Mouse (Mus musculus) embryonic facial prominence, embryonic 10.5 days (tissue): ENCODE data around the gene Wdr43. TPM values are rescaled to one million over a fixed set of nuclear protein-coding genes. Genes with fewer than 3 reads are reported as not detected.

Experiments used
- DNase-seq: peaks from one replicate; pipeline ENCODE4 v3.0.0-alpha.2; 2017; ENCODE audit warnings: low spot score
- H3K27ac ChIP-seq: fragments of 300-500 bp; sonication (generic); replicated peaks from 2 replicates; pipeline ENCODE4 v1.5.1; 2016; ENCODE audit warnings: mild to moderate bottlenecking
- H3K27me3 ChIP-seq: fragments of 300-500 bp; sonication (generic); replicated peaks from 2 replicates; pipeline ENCODE4 v1.6.1; 2016; ENCODE audit warnings: low read depth, mild to moderate bottlenecking; ENCODE audit not compliant: poor library complexity, severe bottlenecking
- H3K36me3 ChIP-seq: fragments of 300-500 bp; sonication (generic); replicated peaks from 2 replicates; pipeline ENCODE4 v1.6.1; 2016; ENCODE audit warnings: mild to moderate bottlenecking, moderate library complexity
- H3K4me1 ChIP-seq: fragments of 300-500 bp; sonication (generic); 2 replicates; pipeline ENCODE4 v1.6.1; 2016
- H3K4me3 ChIP-seq: fragments of 300-500 bp; sonication (generic); 2 replicates; pipeline ENCODE4 v1.5.1; 2016; ENCODE audit warnings: mild to moderate bottlenecking, moderate library complexity
- H3K9me3 ChIP-seq: fragments of 300-500 bp; sonication (generic); 2 replicates; pipeline ENCODE4 v1.6.1; 2016; ENCODE audit warnings: mild to moderate bottlenecking
- WGBS: fragments of 180-500 bp; shearing (Covaris S2); methylation state at CpG from one replicate; pipeline ENCODE4 v1.1.7; 2016; 5-methylcytosine and 5-hydroxymethylcytosine counted together
- polyA plus RNA-seq: library from polyadenylated mRNA; unstranded; fragments of >200 nt; fragmentation: Nextera tagmentation; extraction: Ambion mirVana; gene quantifications from 2 replicates; pipeline ENCODE4 v1.2.1, GENCODE M21; 2016

The Wdr43 gene
- polyA plus RNA-seq: 111 and 117 TPM in 2 replicates

DNA sequence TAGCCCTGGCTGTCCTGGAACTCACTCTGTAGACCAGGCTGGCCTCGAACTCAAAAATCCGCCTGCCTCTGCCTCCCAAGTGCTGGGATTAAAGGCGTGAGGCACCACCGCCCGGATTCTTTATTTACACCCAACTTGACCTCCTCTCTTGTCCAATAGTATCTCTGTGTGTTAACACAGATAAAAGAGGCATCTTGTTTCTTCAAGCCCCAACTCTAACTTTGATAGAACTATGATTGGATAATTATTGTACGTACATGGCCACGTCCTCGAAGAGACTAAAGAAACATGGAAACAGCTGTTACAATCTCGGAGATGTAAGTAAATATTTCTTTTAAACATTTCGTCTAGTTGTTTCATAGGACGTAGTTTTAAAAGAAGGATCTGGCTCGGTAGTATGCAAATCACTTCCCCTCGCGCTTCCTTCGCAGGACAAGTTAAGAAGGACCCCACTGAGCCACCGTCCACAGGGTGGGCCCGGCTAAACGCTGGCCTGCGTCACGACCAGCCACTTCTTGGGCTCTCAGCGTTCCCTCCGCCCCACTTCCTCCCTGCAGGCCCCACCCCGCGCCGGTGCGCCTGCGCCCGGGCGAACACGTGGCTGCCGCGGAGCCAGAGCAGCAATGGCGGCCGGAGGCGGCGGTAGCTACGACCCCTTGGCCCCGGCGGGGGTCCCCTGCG, at the start of gene Wdr43:
Gene Wdr43 (plus strand): TSS at position 258 of the 681 bp plus-strand sequence.
- Histone ChIP-seq H3K27ac (peak within 1 kb of the TSS; percentile 93), H3K9me3 (no peaks in the 10 kb centered on the region), H3K4me1 (peaks cover 28% of the 10 kb centered on the region), H3K27me3 (no peaks in the 10 kb centered on the region), H3K4me3 (peak within 1 kb of the TSS; percentile 99), H3K36me3 (peaks cover 27% of the 10 kb centered on the region)
- WGBS: 5% methylated on average over 40 of the region's 40 CpGs
- peak; percentile 98 for DNase-seq

DNA sequence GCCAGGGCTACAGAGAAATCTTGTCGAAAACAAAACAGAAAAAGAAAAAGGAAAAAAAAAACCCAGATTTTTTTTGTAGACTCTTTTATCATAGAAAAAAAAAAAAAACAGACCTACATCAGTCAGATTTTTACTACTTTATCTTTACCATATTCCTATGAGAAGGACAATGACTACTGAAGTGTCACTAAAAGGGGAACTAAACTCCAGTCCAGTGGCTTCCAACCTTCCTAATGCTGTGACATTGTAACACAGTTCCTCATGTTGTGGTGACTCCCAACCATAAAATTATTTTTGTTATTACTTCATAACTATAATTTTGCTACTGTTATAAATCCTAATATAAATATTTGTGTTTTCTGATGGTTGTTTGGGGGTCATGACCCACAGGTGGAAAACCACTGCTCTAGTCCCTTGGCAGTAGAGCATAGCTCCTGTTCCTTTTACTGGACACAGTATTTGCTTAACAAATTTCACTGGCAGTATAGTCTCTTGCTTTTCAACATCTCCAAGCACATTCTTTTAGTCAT, 36.5 kb upstream of the Wdr43 start:
- Histone ChIP-seq H3K27me3 (no peaks in the 10 kb centered on the region), H3K4me1 (no peaks in the 10 kb centered on the region), H3K4me3 (no peak overlapping the region), H3K9me3 (no peaks in the 10 kb centered on the region), H3K36me3 (no peaks in the 10 kb centered on the region), H3K27ac (no peak overlapping the region)
- DNase-seq: no peak
- 83% methylated on average over 1 of the region's 1 CpGs for WGBS

DNA sequence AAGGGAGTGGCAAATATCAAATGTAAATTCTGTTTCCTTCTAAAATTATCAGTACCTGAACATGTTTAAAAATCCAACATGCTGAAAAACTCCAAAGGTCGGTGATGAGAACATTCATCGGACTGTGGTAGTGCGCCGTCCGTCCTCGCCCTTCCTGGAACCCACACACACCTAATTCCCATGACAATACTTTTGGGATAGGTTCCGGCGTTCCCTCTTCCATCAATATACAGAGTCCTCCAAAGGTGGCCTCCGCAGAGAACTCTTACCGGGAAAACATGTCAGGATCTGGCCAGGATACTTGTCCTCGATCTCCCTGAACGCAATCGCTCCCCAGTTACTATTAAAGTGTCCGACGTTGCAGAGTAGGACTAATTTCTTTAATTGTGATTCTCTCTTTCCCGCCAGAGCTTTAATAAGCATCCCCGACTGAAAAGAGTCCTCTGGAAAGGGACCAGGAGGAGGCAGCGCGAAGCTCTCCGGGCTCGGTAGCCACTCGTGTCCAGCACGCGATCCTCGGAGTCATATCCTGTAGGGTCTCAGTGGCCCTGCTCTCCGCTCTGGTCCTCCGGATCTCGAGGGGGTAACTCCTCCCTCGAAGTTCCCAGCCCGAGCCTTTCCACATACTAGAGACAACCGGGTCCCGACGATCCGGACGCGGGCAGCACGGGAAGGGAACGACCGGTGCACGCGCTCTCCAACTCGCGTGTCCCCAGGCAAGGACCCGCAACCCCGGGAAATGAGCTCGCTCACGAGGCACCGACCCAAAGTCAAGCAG, 17.6 kb upstream of the Wdr43 start:
- H3K36me3 ChIP-seq: peaks cover under 1% of the 10 kb centered on the region
- no peaks in the 10 kb centered on the region for H3K9me3 ChIP-seq
- WGBS: under 1% methylated on average over 48 of the region's 48 CpGs
- peaks cover 36% of the 10 kb centered on the region for H3K4me1 ChIP-seq
- DNase-seq: peak; percentile 11
- peaks cover 9% of the 10 kb centered on the region; the same call in 1 of the 2 replicates for H3K27me3 ChIP-seq
- H3K4me3 ChIP-seq: peak overlapping the region; percentile 70
- H3K27ac ChIP-seq: peak overlapping the region; percentile 82

DNA sequence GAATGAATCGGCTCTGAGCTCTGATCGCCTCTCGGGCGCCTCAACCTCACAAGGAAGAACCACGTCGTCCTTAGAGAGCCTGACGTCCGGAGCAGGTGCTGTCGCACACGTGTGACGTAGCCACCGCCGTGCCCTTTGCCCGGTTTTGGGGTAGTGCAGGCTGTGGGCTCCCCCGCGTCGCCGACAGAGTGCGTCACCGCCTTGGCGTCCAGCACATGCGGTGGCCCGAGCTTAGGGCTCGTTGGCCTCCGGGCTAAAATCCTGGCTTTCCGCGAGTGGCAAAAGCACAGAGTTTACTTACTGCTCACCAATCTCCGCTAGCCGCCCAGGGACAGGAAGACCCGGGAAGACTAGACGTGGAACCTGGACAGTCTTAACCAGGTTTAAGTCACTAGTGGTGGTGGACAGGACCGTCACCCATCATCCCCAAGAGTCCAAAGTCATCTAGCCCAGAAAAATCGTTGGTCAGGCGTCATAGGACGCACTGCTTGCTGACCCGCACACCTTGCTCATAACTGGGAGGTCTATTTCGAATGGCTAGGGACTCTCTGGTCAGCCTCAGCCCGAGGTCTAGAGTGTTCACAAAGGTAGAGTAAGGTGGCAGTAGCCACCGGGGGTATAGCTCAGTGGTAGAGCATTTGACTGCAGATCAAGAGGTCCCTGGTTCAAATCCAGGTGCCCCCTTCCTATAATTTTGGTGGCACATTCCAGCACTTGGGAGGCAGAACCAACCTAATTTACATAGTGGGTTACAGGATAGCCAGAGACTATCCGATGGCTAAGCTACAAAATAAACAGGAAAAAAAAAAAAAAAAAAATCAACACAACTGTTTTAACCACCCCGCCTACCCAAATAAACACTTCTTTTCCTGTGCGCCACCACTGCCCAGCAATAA, 16.8 kb upstream of the Wdr43 start:
- 5% methylated on average over 42 of the region's 42 CpGs for WGBS
- Histone ChIP-seq H3K27ac (peak overlapping the region; percentile 82), H3K4me1 (peaks cover 36% of the 10 kb centered on the region), H3K36me3 (no peaks in the 10 kb centered on the region), H3K4me3 (peak overlapping the region; percentile 70), H3K9me3 (no peaks in the 10 kb centered on the region), H3K27me3 (peaks cover 9% of the 10 kb centered on the region; the same call in 1 of the 2 replicates)
- peak; percentile 95 for DNase-seq

DNA sequence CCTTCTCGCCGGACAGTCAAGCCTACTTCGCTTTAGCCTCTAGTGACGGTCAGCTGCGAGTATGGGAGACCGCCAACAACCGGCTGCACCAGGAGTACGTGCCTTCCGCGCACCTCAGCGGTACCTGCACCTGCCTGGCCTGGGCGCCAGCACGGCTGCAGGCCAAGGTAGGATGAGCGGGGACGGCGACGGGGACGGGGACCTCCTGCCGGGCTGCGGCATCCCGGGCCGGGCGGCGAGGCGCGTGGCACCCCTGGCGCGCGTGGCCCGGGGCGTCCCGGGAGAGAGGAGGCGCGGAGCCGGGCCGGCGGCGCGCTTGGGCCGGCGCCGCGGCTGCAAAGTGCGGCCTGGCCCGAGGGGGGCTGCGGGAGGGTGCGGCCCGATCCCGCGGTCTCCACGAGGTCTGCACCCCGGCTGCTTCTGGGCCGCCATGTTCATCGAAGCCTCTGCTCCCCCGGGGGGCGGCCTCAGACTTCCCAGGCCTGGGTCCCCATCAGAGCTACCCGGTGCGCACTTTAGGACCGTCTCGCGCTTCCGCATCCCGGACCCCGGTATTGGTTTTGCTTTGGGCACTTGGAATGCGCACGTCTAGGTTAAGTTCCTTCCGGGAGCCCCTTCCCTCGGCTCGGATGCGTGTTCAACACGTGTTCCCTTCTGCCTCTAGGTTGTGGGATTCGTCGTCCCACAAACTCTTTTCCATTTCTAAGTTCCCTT, 781 bp downstream of the Wdr43 start:
- DNase-seq: peak; percentile 54
- H3K27ac ChIP-seq: peak overlapping the region; percentile 93

DNA sequence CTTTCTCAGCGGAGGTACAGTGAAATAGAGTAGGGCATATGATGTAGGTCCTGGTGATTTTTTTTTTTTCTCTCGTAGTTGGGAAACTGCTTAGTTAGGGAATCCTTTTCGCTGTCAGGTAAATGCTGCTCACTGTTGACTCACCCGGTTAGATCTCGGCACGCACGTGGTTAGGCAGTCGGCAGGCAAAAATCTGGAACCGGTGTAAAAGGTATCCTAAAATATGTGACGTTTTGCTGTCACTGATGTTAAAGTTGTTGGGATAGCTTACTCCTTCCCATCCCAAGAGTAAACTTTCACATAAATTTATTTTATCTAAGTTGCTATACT, 1.3 kb downstream of the Wdr43 start:
- peaks cover 28% of the 10 kb centered on the region for H3K36me3 ChIP-seq
- H3K4me1 ChIP-seq: peaks cover 28% of the 10 kb centered on the region
- H3K9me3 ChIP-seq: no peaks in the 10 kb centered on the region
- WGBS: under 1% methylated on average over 10 of the region's 10 CpGs
- H3K4me3 ChIP-seq: peak overlapping the region; percentile 99
- H3K27ac ChIP-seq: peak overlapping the region; percentile 93
- DNase-seq: no peak
- no peaks in the 10 kb centered on the region for H3K27me3 ChIP-seq

More for the DNA sequence above, 781 bp downstream of the Wdr43 start:
- no peaks in the 10 kb centered on the region for H3K9me3 ChIP-seq
- H3K4me1 ChIP-seq: peaks cover 28% of the 10 kb centered on the region
- H3K4me3 ChIP-seq: peak overlapping the region; percentile 99
- no peaks in the 10 kb centered on the region for H3K27me3 ChIP-seq
- under 1% methylated on average over 73 of the region's 73 CpGs for WGBS
- H3K36me3 ChIP-seq: peaks cover 28% of the 10 kb centered on the region

DNA sequence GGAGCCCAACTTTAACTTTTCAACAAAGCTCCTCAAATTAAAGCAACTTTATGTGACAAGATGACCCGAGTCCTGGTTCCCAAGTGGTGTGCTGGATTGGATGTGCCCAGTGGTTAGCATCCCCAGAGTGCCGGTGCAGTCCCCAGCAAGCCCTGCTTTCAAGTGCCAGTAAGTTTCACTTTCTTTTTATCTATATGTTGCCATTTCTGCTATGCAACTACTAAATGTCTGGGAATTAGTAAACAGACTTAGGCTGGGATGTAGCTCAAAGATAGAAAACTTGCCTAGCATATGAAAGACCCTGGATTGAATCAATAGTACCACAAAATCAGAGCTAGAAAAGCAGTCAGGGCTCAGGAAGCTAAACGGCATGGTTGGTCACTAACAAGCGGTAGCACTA, 2.3 kb downstream of the Wdr43 start:
- no peaks in the 10 kb centered on the region for H3K27me3 ChIP-seq
- H3K9me3 ChIP-seq: no peaks in the 10 kb centered on the region
- peaks cover 28% of the 10 kb centered on the region for H3K4me1 ChIP-seq
- H3K4me3 ChIP-seq: peak overlapping the region; percentile 99
- no peak for DNase-seq
- WGBS: 76% methylated on average over 4 of the region's 4 CpGs
- peaks cover 28% of the 10 kb centered on the region for H3K36me3 ChIP-seq
- H3K27ac ChIP-seq: no peak overlapping the region

DNA sequence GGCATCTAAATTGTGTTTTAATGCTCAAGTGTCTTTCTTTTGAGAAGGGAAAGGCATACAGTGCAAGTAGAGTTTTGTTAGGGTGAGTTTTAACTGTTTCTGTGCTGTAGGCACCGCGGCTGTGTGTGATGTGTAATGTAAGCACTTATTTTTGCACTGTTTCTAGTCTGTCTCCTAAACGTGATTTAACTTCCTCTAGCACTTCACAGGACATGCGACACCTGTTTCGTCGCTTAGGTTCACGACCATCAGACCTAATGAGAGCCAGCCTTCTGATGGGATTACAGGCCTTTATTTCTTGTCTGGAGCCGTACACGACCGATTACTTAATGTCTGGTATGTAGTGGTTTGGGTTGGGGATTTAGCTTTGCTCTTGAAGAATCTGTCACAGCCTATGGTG, 16.1 kb downstream of the Wdr43 start:
- WGBS: 87% methylated on average over 10 of the region's 10 CpGs
- H3K27me3 ChIP-seq: no peaks in the 10 kb centered on the region
- DNase-seq: no peak
- no peak overlapping the region for H3K27ac ChIP-seq
- H3K4me1 ChIP-seq: no peaks in the 10 kb centered on the region
- no peaks in the 10 kb centered on the region for H3K9me3 ChIP-seq
- H3K36me3 ChIP-seq: peaks cover 98% of the 10 kb centered on the region
- H3K4me3 ChIP-seq: no peak overlapping the region

DNA sequence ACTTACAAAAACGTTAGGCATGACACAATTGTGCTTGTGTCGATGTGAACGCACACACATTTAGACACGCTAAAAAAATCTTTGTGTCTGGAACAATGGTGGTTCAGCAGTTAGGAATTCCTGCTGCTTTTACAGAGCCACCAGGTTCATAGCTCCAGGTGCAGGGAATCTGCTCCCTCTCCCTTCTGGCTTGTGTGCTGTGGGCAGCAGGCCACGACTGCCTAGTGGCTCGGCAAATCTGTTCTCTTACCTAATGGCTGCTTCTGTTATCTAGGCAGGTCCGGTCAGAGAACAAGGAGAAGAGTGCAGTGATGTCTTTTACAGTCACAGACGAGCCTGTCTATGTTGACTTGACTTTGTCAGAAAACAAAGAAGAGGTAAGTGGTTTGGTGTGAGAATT, 17.7 kb downstream of the Wdr43 start:
- H3K9me3 ChIP-seq: no peaks in the 10 kb centered on the region

DNA sequence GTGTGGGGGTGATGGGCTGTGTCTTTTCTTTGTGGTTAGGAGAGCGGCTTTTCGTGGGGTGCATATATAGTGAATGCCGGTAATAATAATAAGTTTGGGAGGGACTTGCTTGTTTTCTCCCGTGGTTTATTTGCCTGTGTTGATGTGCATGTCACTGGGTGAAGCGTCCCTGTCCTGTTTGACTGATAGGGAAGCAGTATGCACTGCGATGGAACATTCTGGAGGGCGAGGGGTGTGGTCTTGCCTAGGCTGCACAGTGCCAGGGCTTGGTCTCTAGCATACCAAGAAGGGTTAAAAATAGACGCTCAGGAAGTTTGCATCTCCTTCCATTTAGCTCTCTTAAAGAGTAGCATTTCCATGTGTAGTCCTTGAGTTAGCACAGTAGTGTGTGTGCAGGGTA, 21.1 kb downstream of the Wdr43 start:
- no peaks in the 10 kb centered on the region for H3K4me1 ChIP-seq
- WGBS: 93% methylated on average over 8 of the region's 8 CpGs
- H3K36me3 ChIP-seq: peaks cover 97% of the 10 kb centered on the region
- H3K4me3 ChIP-seq: no peak overlapping the region
- no peak for DNase-seq
- no peaks in the 10 kb centered on the region for H3K9me3 ChIP-seq
- H3K27ac ChIP-seq: no peak overlapping the region
- H3K27me3 ChIP-seq: no peaks in the 10 kb centered on the region

More for the DNA sequence above, 17.7 kb downstream of the Wdr43 start:
- no peak for DNase-seq
- Histone ChIP-seq H3K27ac (no peak overlapping the region), H3K4me1 (no peaks in the 10 kb centered on the region), H3K4me3 (no peak overlapping the region), H3K27me3 (no peaks in the 10 kb centered on the region), H3K36me3 (peaks cover 98% of the 10 kb centered on the region)
- WGBS: 88% methylated on average over 8 of the region's 8 CpGs

DNA sequence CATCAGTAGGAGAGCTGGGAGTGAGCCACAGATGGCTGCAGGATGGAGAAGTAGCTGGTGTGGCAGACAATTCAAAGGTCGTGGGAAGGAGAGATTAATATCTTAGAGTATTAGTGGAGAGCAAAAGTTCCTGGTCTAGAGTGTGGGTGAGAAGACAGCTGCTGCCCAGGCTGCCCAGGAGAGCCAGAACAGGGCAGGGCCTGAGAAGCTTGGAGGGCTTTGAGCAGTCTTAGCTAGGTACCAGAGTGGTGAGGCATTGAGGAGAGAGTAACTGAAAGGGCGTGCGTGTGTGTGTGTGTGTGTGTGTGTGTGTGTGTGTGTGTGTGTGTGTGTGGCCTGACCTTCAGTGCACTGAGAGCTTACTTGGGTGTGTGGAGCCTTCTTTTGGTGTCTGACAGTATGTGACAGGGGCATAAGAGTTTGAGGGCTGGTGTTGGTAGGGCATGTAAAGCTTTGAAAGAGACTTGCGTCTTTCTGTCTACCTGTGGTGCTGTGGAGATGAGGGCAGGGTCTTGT, 22.1 kb downstream of the Wdr43 start:
- H3K36me3 ChIP-seq: peaks cover 98% of the 10 kb centered on the region
- no peak overlapping the region for H3K4me3 ChIP-seq
- DNase-seq: no peak
- no peaks in the 10 kb centered on the region for H3K27me3 ChIP-seq
- H3K9me3 ChIP-seq: no peaks in the 10 kb centered on the region
- H3K4me1 ChIP-seq: no peaks in the 10 kb centered on the region
- WGBS: 87% methylated on average over 4 of the region's 4 CpGs
- H3K27ac ChIP-seq: no peak overlapping the region
